Mouse (Mus musculus): ENCODE measurements at regions not wholly inside any gene's neighbourhood (a gene's known extent, or its start where the extent isn't known, plus 50 kb on each side); places are given as distances from the start of the nearest gene placed in this dataset.
A peak's percentile ranks its signal among the peaks of the same experiment; 100 is the strongest.

DNA sequence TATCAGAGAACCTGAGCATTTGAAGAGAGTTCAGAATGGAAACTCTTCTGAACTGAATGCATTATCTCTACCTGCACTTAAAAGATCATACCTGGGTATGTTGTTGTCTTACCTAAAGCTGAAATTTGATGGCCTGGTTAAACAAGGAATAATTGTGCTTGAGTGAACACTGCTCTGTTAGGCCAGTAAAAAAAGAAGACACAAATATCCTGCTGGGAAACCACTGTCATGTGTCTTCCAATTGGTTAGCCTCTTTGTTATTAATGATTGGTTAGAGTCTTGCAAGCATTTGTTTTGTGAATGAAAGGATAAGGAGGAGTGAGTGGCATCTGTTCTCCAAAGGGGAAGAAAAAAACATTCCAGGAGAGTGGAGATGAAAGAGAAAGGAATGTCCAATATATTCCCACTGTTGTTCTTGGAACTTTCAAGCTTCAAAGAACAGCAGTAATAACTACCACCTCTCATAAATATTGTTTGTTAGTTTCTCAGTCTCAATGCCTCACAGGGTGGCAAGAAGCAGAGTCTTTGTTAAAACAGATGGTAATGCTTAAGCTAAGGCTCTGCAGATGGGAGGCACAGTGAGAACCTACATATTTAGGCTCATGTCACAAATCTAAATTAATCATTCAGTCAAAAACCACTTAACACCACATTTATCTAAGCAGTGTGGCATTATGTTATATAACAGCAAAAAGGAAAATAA lies 165.5 kb downstream of the Dsel start:
- DNase-seq (ENCODE audit: low spot score in 2 of 2) = no peak

DNA sequence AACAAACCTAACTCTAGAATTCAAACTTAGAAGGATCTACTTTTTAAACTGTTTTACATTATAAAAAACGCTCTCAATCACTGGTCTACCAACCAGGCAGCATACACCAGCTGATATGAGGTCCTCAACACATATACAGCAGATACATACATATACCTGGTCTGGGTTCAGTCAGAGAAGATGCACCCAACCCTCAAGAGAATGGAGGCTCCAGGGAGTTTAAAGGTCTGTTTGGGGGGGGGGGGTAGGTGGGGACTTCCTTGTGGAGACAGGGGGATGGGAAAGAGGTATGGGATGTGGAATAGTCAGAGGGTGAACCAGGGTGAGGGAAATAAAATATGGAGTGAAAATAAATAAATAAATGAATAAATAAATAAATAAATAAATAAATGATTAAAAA lies 203.8 kb downstream of the Dsel start:
- no peak for DNase-seq (ENCODE audit: low spot score in 2 of 2)

DNA sequence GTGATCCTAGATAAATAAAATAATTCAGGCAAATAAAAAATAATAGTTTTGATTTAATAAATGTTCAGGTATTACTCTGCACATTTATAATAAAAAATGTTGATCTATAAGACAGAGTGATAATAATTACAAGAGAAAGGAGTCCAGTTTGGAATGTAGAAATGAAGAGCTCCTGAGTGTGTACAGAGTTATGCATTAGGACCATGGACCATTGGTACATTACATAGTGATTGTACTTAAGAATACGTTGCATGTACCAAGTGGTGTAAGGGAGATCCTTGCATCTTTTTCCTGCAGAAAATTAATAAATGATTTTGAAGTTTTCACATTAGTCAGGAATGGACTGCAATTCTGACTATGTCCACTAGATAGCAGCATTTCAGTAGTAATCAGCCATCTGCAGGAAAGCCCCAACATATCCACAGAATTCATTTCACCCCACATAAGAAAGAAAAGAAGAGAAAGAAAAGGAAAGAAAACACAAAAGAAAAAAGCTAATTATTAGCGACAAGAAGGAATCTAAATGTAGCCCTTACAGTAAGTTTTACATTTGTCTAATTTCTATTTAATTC lies 204.5 kb downstream of the Dsel start:
- peak in 1 of 2 experiments; percentile 8 for DNase-seq (ENCODE audit: low spot score in 2 of 2)

DNA sequence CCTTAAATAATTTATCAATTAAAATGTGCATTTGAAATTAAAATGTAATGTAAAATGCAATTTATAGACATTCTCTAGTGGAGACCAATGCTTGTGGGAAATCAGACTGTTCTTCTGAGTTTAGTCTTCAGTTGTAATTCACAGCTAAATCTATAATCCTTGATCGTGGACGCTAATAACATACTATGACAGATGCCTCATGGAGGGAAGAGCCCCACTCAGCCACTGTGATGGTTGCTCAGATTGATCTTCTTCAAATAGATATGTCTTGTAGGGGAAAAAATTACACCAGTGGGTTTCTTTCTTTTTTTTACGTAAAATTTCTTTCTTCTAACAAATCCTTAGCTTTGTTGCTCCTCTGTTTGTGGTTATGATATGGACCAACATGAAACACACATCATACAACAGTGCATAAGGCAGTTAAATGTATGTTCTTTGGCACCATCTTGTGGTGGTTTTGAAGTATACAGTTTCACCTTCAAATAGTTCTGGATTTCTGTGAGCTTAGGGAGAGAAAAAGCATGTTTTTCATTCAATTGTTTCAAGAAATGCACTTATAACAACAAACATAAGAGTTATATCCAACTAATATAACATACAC lies 230.8 kb downstream of the Dsel start:
- no peak for DNase-seq (ENCODE audit: low spot score in 2 of 2)

Measured in gastrocnemius, postnatal 4 days (tissue).